In genomic region chr6:86086851-86087571, GRCm38 (mm10) we compare ENCODE assay signal across 8 mouse cellular contexts. TPM values are rescaled to one million over a fixed set of nuclear protein-coding genes. Genes with fewer than 3 reads are reported as not detected.
A peak's percentile ranks its signal among the peaks of the same experiment; 100 is the strongest.
DNase-seq lines count a peak whose midpoint lies in the region; ATAC-seq lines count a peak whose summit lies in the region.
"Had no signal": no experiment of that assay in that cellular context is flagged by ENCODE, and none has a peak within 500 bp of the region (broad histone marks: within the 10 kb centered on the region; RNA-seq: fewer than 3 reads in every experiment).

No protein-coding gene starts in this region.

- DNase-seq in urinary bladder, postnatal 14 days (ENCODE audit: low spot score): peak; percentile 41
- DNase-seq in urinary bladder, postnatal 10 days (ENCODE audit: low spot score): no peak
- peak; percentile 92 to 94 for DNase-seq in frontal cortex, postnatal 36 days (ENCODE audit: low spot score in 2 of 2)
- peak; percentile 94 for DNase-seq in layer of hippocampus, adult 9-11 months
- DNase-seq in ovary, adult 18-20 months (ENCODE audit: low spot score): peak; percentile 78
- DNase-seq in thymus, postnatal 10 days (ENCODE audit: low spot score in 2 of 2): no peak

- ATAC-seq in megakaryocyte progenitor cell, adult 5-6 weeks (replicated peaks; ENCODE audit: poor library complexity): no peak

RNA-seq across cellular contexts. Expression of gene Add2, which starts 58.5 kb away (rescaled TPM):
- total RNA-seq in megakaryocyte progenitor cell, adult 5-6 weeks (2015): 2.5 and 4.6 TPM in 2 replicates
- total RNA-seq in megakaryocyte progenitor cell, adult 5-6 weeks (2017): 6.7 and 8.0 TPM in 2 replicates
- total RNA-seq: neutrophil, adult 5-6 weeks had no signal

Comparison
In these comparisons a context has a peak if more than half of its experiments do, and no peak if none do; other contexts are left out.
1. DNase-seq: peak in urinary bladder, postnatal 14 days (single experiment), frontal cortex, postnatal 36 days (2 of 2), layer of hippocampus, adult 9-11 months (single experiment) and ovary, adult 18-20 months (single experiment); none in urinary bladder, postnatal 10 days (single experiment) and thymus, postnatal 10 days (0 of 2).